Mouse (Mus musculus) liver, adult 2 months (tissue): Measurements from ENCODE around the gene Tmx1. TPM values are rescaled to one million over a fixed set of nuclear protein-coding genes. Genes with fewer than 3 reads are reported as not detected.
A peak's percentile ranks its signal among the peaks of the same experiment; 100 is the strongest.

Experiments used
- DNase-seq: peaks from one replicate; pipeline ENCODE4 v3.0.0-alpha.2; 2011; ENCODE audit warnings: low read depth, low spot score; ENCODE audit errors: extremely low read depth
- H3K27ac ChIP-seq: fragments of 200-500 bp; replicated peaks from 2 replicates; pipeline ENCODE4 v1.5.1; 2012; ENCODE audit warnings: low read depth, mild to moderate bottlenecking, control low read depth, inconsistent platforms, low read length; ENCODE audit not compliant: insufficient read depth
- H3K27me3 ChIP-seq: fragments of 200-500 bp; 2 replicates; pipeline ENCODE4 v1.6.1; 2012; ENCODE audit warnings: mild to moderate bottlenecking, moderate library complexity, low read length, inconsistent platforms; ENCODE audit not compliant: control insufficient read depth, insufficient read depth
- H3K36me3 ChIP-seq: fragments of 200-500 bp; 2 replicates; pipeline ENCODE4 v1.6.1; 2012; ENCODE audit warnings: low read length, inconsistent platforms; ENCODE audit not compliant: control insufficient read depth, insufficient read depth
- H3K4me1 ChIP-seq: fragments of 200-500 bp; 2 replicates; pipeline ENCODE4 v1.6.1; 2011; ENCODE audit warnings: low read length; ENCODE audit not compliant: control insufficient read depth, insufficient read depth
- H3K4me3 ChIP-seq: fragments of 200-500 bp; 2 replicates; pipeline ENCODE4 v1.5.1; 2011; ENCODE audit warnings: low read depth, mild to moderate bottlenecking, control low read depth, low read length, moderate library complexity; ENCODE audit not compliant: insufficient read depth
- H3K79me2 ChIP-seq: fragments of 200-500 bp; 2 replicates; pipeline ENCODE4 v1.6.1; 2012; ENCODE audit warnings: inconsistent platforms, mild to moderate bottlenecking, low read length, moderate library complexity; ENCODE audit not compliant: control insufficient read depth, insufficient read depth
- H3K9ac ChIP-seq: fragments of 200-500 bp; 2 replicates; pipeline ENCODE4 v1.6.1; 2012; ENCODE audit warnings: low read depth, mild to moderate bottlenecking, control low read depth, inconsistent platforms, low read length
- CTCF ChIP-seq: fragments of 200-500 bp; IDR thresholded peaks from 2 replicates; pipeline ENCODE4 v1.5.1; 2011; ENCODE audit warnings: low read depth, low read length, control low read depth
- POLR2A ChIP-seq: fragments of 200-500 bp; IDR thresholded peaks from 2 replicates; pipeline ENCODE4 v1.6.1; 2011; ENCODE audit warnings: low read length, control low read depth; ENCODE audit not compliant: insufficient read depth; ENCODE audit errors: extremely low read depth
- WGBS: fragments of 180-500 bp; shearing (Covaris S2); methylation state at CpG from one replicate; pipeline ENCODE4 v1.1.7; 2018; 5-methylcytosine and 5-hydroxymethylcytosine counted together
- polyA plus RNA-seq: library from polyadenylated mRNA; depleted of rRNA; stranded (reverse); fragments of >200 nt; gene quantifications from 2 replicates; pipeline ENCODE4 v1.2.3, GENCODE M21; 2012; rRNA removed
- total RNA-seq: library from RNA; depleted of rRNA; stranded (reverse); fragments of >200 nt; gene quantifications from 2 replicates; pipeline ENCODE4 v1.2.3, GENCODE M21; 2014; rRNA removed

The Tmx1 gene
- total and polyA plus RNA-seq, 2 experiments, result 7.0 to 41.9 TPM

DNA sequence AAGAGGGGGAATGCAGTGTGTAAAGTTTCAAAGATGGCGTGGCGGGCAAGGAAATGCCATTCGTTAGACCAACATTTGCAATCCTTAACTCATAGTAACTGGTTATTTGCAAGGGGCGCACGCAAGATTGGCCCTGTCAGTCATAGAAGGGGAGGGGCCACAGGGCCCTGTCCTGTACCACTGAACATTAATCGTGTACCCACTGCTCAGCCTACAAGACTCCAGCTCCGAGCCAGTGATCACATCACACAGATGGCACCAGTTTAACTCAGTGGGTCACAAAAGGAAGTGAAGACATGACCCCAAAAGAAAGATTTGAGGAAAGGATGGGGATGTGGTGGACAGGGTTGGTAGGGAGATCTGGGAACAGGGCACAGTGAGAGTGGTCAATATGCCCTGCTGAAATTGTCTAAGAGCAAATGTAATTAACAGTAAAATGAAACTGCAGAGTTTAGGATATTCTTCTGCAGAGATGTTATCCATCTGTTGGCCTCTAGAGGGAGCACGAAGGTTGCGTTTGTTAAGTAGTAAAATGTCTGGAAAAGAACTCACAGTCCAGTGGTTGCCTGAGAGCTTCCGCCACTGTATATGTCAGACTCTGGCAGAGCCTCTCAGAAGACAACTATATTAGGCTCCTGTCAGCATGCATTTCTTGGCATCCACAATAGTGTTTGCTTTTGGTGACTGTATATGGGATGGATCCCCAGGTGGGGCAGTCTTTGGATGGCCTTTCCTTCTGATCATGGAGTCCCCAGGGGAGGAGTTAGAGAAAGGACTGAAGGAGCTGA lies 41.8 kb downstream of the Tmx1 start:
- no peaks in the 10 kb centered on the region for H3K4me1 ChIP-seq
- no peak for TF ChIP-seq POLR2A
- peak; percentile 29; the same call in 1 of the 2 replicates for TF ChIP-seq CTCF
- no peaks in the 10 kb centered on the region for H3K79me2 ChIP-seq
- no peaks in the 10 kb centered on the region for H3K36me3 ChIP-seq
- H3K27ac ChIP-seq, result no peak overlapping the region
- 57% methylated on average over 10 of the region's 10 CpGs for WGBS
- peak; percentile 50 for DNase-seq
- H3K4me3 ChIP-seq, result no peak overlapping the region
- no peak overlapping the region for H3K9ac ChIP-seq
- no peaks in the 10 kb centered on the region for H3K27me3 ChIP-seq

DNA sequence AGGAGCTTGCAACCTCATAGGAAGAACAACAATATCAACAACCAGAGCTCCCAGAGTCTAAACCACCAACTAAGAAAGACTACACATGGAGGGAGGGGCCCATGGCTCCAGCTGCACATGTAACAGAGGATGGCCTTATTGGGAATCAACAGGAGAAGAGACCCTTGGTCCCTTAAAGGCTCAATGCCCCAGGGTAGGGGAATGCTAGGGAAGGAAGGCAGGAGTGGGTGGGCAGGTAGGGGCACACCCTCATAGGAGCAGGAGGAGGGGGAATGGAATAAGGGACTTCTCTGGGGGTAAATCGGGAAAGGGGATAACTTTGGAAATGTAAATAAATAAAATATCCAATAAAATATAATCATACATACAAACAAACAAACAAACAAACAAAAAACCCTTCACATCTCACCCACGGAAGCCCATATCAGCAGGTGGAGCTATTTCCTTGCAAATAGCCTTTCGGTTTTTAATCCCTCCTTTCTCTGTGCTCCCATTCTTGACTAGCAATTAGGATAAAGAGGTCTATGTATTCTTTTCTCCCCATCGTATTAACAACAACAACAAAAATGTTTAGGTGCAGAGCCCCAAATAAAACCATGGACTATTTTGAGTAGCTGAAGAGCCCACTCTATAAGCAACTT lies 42.5 kb downstream of the Tmx1 start:
- WGBS, result 54% methylated on average over 4 of the region's 4 CpGs
- peak; percentile 14 for DNase-seq
- H3K27me3 ChIP-seq, result no peaks in the 10 kb centered on the region
- H3K36me3 ChIP-seq, result no peaks in the 10 kb centered on the region
- H3K4me1 ChIP-seq, result no peaks in the 10 kb centered on the region
- H3K9ac ChIP-seq, result no peak overlapping the region
- H3K79me2 ChIP-seq, result no peaks in the 10 kb centered on the region
- TF ChIP-seq CTCF (peak; percentile 34; the same call in 1 of the 2 replicates), POLR2A (no peak)
- no peak overlapping the region for H3K4me3 ChIP-seq
- H3K27ac ChIP-seq, result no peak overlapping the region

DNA sequence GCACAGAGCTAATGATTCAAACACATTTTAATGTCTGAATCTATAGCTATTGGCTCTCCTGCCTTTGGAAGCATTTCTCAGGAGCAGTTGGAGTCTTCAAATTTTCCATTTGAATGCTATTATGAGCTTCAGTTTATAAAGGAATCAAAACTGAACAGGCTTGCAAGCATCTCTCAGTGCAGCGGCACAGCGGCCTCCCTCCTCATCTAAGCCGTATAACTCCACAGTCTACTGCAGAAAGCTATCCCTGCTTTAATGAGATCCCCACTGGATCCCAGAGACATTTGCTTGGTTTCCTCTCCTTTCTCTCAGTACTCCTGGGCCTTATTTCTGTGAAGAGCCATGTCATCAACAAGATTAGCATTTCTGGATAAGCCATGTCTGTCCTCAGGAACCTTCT lies 45.2 kb downstream of the Tmx1 start:
- Histone ChIP-seq H3K79me2 (no peaks in the 10 kb centered on the region), H3K36me3 (no peaks in the 10 kb centered on the region), H3K9ac (no peak overlapping the region), H3K4me1 (no peaks in the 10 kb centered on the region), H3K4me3 (no peak overlapping the region), H3K27ac (no peak overlapping the region), H3K27me3 (no peaks in the 10 kb centered on the region)
- WGBS, result 94% methylated on average over 3 of the region's 3 CpGs
- no peak for DNase-seq
- TF ChIP-seq CTCF (no peak), POLR2A (no peak)

DNA sequence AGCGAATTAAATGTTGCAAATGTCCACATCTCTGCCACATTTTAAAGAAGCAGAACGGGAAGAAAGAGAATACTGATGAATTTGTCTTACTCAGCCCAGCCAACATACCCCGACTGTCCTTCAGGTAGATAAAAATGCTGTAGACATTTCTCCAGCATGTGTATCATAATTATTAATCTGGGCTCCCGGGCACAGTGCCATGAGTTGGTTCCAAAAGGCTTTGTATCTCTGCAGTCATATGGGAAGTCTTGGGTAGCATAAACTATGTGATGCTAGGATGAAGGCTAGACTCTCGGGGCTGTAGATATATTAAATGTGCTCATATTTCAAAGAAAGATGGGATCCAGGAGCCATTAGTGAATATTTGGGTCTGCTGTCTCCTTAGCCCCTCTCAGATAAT lies 53.1 kb downstream of the Tmx1 start:
- H3K79me2 ChIP-seq, result no peaks in the 10 kb centered on the region
- no peak for DNase-seq
- H3K9ac ChIP-seq, result no peak overlapping the region
- WGBS, result 82% methylated on average over 5 of the region's 5 CpGs
- H3K27me3 ChIP-seq, result no peaks in the 10 kb centered on the region
- no peaks in the 10 kb centered on the region for H3K36me3 ChIP-seq
- no peak overlapping the region for H3K27ac ChIP-seq
- H3K4me1 ChIP-seq, result no peaks in the 10 kb centered on the region
- no peak overlapping the region for H3K4me3 ChIP-seq
- TF ChIP-seq CTCF (no peak), POLR2A (no peak)

DNA sequence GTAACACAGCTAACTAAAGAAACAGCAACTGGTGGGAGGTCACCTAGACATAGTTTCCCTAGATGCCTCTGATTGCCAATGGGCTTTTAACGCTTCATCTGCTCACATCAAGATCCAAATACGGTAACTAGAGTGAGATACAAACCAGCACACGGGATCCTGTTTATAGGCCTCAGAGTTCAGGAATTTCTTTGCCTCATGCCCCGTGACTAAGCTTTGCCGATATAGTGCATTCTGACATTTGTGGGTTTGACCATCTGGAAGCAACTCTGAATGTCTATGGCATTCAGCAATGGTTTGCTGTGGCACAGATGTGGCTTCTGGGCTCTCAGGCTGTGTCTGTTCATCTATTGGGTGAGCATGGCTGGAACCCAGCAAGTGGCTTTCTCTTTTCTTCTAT lies 59.1 kb downstream of the Tmx1 start:
- DNase-seq, result no peak
- H3K36me3 ChIP-seq, result no peaks in the 10 kb centered on the region
- H3K79me2 ChIP-seq, result no peaks in the 10 kb centered on the region
- no peak overlapping the region for H3K27ac ChIP-seq
- TF ChIP-seq POLR2A, result no peak
- no peaks in the 10 kb centered on the region for H3K4me1 ChIP-seq
- 98% methylated on average over 5 of the region's 5 CpGs for WGBS
- H3K27me3 ChIP-seq, result no peaks in the 10 kb centered on the region
- H3K9ac ChIP-seq, result no peak overlapping the region
- no peak overlapping the region for H3K4me3 ChIP-seq

DNA sequence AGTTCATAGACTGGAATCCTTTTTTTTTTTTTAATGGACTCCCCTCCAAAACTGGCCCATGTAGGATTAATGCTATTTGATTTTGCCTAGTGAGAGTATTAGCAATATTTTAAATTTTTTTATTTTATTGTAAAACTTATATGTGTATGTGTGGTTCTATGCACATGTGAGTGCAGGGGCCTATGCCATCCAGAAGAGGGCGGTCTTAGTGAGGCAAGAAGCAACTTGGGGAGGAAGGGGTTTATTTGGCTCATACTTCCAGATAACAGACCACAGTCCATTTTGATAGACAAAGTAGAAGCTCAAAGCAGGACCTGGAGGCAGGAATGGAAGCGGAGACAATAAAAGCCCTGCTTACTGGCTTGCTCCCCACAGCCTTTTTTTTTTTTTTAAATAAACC lies 59.5 kb downstream of the Tmx1 start:
- Histone ChIP-seq H3K4me1 (no peaks in the 10 kb centered on the region), H3K79me2 (no peaks in the 10 kb centered on the region), H3K27me3 (no peaks in the 10 kb centered on the region), H3K36me3 (no peaks in the 10 kb centered on the region), H3K27ac (no peak overlapping the region), H3K4me3 (no peak overlapping the region), H3K9ac (no peak overlapping the region)
- TF ChIP-seq CTCF, result no peak
- no peak for TF ChIP-seq POLR2A
- DNase-seq, result peak; percentile 1
- 89% methylated on average over 2 of the region's 2 CpGs for WGBS

Other genes starting within 250 kb of the Tmx1 start
- gene Pygl, start 221.6 kb upstream of the Tmx1 start, total RNA-seq, result 290 and 428 TPM in 2 replicates
- gene Pygl, start 221.6 kb upstream of the Tmx1 start, polyA plus RNA-seq, result 281 and 298 TPM in 2 replicates
- gene Trim9, start 105.5 kb upstream of the Tmx1 start, total RNA-seq, result 0.07 TPM in 1 of 2 replicates, not detected in the other
- not detected in 2 replicates for gene Trim9, start 105.5 kb upstream of the Tmx1 start, polyA plus RNA-seq